Mouse (Mus musculus): ENCODE data around the gene Clcn7.

GRCm38 (mm10) chr17:25163387-25163786, 30.2 kb downstream of the Clcn7 start:
- TF ChIP-seq CTCF (IDR thresholded peaks at IDR 0.05; ENCODE audit: borderline replicate concordance, insufficient read depth, low read length) (no peak), POLR2A (IDR thresholded peaks at IDR 0.05; ENCODE audit: low read depth, low read length) (no peak)

All from embryonic fibroblast, embryonic 13.5 days (primary cell).